Mouse (Mus musculus) adrenal gland, postnatal 10 days (tissue): ENCODE data around the gene Dtx3l. TPM values are rescaled to one million over a fixed set of nuclear protein-coding genes. Genes with fewer than 3 reads are reported as not detected.
"Not testable (repeated sequence)": the region's sequence is repeated elsewhere in the genome, so short reads cannot be mapped to it uniquely, and the experiment has no call there.

Source experiments
- DNase-seq: peaks from one replicate; pipeline ENCODE4 v3.0.0; 2021; ENCODE audit warnings: mixed read lengths
- long read RNA-seq, 2 experiments: library from polyadenylated mRNA; stranded (forward); transcript quantifications; one replicate each; pipeline ENCODE4 v2.0.0; 2021
- total RNA-seq, 2 experiments: library from RNA; stranded (reverse); gene quantifications; 2 replicates each; pipeline ENCODE4 v1.2.3; 2021

Dtx3l gene
- 10 to 100 TPM in 1 of 2 experiments, 1 to 10 TPM in 1; 8.7 to 10.1 TPM for total RNA-seq
- long read RNA-seq, experiment 1: 0 reads
- long read RNA-seq, experiment 2, full-length matches to known transcripts: 3 of 4 reads
- long read RNA-seq, experiment 2, partial matches to known transcripts: 0 of 4 reads
- long read RNA-seq, experiment 2, other reads (novel, unspliced or antisense): 1 of 4 reads

DNA sequence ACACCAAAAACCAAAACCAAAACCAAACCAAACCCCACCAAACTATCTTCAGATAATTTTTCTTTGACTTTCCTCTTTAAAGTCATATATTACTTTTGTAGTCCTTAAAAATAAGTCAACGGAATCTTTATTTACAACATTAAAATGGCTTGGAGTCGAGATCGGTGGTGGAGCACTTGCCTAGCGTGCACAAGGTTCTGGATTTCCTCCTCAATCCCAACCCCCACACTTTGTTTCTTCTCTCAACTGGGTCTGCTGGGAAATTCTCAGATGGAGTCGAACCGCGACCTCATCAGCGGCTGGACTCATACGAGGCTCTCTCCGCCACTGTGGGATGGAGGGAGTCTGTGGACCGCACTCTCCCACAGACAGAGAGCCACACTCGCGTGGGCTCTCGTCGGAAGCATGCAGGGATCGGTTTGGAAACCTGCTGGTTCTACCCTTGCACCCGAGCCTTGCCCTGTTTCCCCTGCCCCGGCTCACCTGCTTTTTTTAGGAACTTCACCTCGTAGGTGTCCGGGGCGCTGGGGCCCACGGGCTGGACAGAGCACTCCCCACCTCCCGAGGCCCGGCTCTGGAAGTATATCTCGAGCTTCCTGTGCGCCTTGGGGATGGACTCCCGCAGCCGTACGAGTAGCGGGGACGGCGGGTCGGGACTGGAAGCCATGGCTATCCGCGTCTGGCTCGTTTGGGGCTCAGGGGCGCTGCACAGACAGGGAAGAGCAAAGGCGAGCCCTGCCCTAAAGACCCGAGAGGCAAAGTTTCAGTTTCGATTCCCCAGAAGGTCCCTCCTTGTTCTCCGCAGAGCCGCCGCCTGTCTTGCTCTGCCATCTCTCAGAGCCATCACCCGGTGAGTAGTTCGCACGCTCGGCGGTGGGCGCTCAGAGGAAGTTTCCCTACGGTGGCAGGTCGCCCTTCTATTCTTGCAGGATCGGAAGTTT, at the start of gene Dtx3l, which contains the start of gene Parp9:
Dtx3l (minus strand) TSS at position 941 of the 941 bp plus-strand sequence.
Parp9 (plus strand) TSS at position 260 of the 941 bp plus-strand sequence.
- DNase-seq: peak; percentile 76

DNA sequence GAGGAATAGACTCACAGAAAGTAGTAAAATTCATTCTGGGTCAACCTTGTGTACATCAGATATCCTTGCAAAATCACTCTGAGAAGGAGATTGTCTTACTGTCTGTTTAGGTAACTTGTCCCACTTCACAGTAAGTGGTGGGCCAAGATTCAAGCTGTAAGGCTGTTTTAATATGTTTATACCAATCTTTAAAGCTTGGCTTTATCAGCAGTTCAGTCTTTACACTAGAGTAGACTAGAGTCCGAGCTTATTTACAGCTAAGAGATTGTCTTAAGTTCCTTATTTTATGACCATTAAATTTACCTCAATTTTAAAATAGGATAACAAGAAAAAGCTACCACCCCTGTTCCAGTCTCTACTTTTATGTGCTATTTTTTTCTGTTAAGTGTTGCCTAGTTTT, 49.0 kb upstream of the Dtx3l start:
- no peak for DNase-seq

DNA sequence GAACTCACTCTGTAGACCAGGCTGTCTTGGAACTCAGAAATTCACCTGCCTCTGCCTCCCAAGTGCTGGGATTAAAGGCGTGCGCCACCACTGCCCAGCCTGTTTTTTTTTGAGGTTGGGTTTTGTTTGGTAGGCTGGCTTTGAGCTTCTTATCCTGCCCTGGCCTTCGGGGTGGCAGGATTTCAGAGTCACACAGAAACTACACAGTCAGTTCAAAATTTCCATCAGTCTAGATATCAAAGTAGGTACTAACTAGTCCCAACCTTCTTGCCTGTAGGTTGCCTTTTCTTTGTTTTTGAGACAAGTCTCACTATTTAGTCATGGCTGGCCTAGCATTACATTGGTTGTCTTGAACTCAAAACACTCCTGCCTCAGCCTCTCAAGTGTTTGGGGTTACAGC, 45.5 kb upstream of the Dtx3l start:
- DNase-seq: no peak

GRCm38 (mm10) chr16:35983517-35984101, 44.7 kb upstream of the Dtx3l start:
- peak; percentile 76 for DNase-seq

DNA sequence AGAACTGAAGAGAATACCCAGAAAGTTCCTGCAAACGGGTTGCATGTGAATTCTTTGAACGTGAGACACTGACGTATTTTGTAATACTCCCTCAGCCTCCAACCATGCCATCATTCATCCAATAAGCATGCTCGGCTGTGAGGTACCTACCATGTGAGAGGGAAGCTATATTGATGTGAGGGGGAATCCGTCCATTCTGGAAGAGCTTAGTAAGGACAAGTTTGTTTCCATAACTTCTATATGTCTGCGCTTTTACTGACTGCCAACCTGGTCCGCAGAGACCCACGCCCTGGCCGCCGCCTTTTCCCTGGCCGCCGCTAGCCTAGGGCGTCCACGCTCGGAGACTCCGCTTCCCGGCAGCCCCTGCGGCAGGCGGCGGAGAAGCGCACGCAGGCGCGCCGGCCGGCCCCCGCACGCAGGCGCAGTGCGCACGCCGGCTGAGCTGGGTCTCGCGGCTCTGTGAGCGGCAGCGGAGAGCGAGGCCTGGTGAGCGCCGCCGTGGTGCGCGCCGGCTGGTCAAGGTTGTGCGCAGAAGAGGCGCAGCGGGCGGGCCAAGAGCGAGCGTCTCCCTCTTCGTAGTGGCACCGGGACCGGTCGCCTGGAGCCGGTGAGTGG, 44.1 kb upstream of the Dtx3l start:
- DNase-seq: peak; percentile 96

GRCm38 (mm10) chr16:35982506-35982901, 43.6 kb upstream of the Dtx3l start:
- no peak for DNase-seq

DNA sequence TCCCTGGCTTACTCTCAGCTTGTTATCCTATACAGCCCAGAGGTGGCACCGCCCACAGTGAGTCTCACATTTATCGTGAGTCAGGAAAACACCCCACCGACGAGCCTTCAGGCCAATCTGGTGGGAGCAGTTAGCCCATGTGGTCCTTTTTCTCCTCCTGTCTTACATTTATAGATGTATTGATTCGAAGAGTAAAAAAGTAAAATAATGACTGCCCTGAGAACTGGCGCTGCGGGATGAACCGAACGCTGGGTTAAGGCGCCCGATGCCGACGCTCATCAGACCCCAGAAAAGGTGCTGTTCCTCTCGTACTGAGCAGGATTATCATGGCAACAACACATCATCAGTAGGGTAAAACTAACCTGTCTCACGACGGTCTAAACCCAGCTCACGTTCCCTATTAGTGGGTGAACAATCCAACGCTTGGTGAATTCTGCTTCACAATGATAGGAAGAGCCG, 42.4 kb upstream of the Dtx3l start:
- peak; percentile 100 for DNase-seq

DNA sequence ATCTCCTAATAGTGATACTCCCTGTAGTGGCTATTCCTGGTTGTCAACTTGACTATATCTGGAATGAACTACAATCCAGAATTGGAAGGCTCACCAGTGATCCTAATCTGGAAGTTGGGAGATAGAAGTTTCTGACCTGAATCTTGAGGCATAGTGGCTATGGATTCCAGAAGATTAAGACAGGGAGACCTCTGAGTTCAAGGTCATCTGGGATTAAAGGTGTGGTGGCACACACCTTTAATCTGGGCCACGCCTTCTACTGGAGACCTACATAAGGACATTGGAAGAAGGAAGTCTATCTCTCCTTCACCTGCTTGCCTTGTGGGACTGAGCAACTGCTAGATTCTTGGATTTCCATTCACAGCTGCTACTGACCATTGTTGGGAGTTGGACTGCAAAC, 39.5 kb upstream of the Dtx3l start, which contains the start of gene Kpna1:
Kpna1 (plus strand) TSS at position 301 of the 400 bp plus-strand sequence.
- not testable (repeated sequence) for DNase-seq

GRCm38 (mm10) chr16:35974021-35974420, 35.1 kb upstream of the Dtx3l start:
- no peak for DNase-seq

DNA sequence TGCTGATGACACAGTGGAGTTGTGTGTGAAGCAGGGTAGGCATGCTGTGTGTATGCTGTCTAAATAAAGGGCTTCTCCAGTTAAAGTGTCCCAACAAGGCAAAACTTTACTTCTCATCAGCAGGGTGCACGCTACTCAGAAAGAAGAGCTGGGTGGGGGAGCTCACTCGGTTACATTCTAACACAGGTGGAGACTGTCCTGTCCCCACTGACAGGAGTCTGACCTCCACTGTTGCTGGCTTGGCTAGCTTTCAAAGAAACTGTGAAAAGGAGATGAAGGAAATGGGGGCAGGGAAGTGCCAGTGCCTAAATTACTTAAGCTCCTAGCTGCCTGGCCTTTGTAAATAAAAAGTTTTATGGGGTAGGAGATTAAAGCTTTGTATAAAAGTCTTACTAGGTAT, 29.2 kb upstream of the Dtx3l start:
- DNase-seq: no peak

- DNase-seq: no peak
Observed at GRCm38 (mm10) chr16:35967319-35967718, 28.4 kb upstream of the Dtx3l start.

- no peak for DNase-seq
Observed at GRCm38 (mm10) chr16:35966411-35967115, 27.6 kb upstream of the Dtx3l start.

DNA sequence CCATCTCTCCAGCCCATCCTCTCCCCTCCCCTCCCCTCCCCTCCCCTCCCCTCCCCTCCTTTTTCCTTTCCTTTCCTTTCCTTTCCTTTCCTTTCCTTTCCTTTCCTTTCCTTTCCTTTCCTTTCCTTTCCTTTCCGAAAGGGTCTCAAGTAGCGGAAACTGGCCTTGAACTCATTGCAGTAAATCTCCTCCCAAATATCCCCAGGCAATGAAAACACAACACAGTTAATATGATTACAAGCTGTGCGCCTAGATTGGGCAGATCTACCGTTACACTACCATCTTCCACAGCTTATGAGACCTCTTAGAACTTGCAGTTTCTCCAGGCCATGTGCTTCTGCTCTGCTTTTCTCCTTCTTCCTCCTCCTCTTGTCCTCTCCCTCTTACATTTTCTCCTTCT, 27.0 kb upstream of the Dtx3l start:
- DNase-seq: not testable (repeated sequence)

- no peak for DNase-seq
Observed at GRCm38 (mm10) chr16:35952628-35953130, 13.7 kb upstream of the Dtx3l start.

DNA sequence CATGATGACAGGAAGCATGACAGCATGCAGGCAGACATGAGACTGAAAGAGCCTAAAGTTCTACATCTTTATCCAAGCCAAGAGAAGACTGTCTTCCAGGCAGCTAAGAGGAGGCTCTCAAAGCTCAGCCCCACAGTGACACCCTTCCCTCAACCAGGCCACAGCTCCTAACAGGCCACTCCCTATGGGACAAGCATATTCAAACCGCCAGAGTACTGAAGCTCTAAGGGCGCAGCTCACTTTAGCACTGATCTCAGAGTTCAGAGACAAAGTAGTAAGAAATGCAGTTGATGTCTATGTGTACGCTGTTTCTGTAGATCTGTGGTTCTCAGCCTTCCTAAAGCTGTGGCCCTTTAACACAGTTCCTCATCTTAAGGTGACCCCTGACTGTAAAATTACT, 12.3 kb upstream of the Dtx3l start:
- no peak for DNase-seq

DNA sequence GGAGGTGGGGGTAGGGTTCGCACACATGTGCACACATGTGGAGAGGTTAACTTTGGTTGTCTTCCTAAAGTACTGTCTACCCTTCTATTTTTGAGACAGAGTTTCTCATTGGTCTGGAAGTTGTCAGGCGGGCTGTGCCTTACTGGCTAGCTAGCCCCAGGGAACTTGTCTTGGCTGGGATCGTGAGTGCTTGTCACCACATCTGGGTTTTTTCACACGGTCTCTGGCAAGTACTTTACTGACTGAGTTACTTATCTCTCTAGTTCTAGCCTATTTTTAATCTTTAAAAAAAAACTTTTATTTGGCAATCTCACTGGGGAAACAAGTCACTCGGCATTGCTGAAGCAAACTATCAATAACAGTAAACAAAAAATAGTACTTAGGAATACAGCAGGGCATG, 10.3 kb upstream of the Dtx3l start:
- peak; percentile 28 for DNase-seq

- peak; percentile 45 for DNase-seq
Observed at GRCm38 (mm10) chr16:35941382-35941781, 2.4 kb upstream of the Dtx3l start.

DNA sequence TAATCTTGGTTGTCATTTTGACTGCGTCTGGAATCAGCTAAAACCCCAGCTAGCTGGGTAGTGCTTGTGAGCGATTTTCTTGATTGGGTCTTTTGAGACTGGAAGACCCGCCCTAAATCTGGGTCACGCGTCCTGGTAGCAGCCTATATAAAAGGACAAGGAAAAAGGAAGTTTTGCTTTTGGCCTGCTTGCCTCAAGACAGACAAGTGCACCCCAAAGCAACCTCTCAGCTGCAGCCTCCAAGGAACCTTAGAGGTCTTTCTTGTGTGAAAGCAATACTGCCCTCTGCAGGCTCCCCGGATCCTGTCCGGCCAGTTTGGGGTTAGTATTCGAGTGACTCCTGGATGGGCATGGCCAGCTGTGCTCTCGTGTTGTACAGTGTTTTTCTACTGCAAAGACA, 739 bp upstream of the Dtx3l start:
- peak; percentile 90 for DNase-seq

DNA sequence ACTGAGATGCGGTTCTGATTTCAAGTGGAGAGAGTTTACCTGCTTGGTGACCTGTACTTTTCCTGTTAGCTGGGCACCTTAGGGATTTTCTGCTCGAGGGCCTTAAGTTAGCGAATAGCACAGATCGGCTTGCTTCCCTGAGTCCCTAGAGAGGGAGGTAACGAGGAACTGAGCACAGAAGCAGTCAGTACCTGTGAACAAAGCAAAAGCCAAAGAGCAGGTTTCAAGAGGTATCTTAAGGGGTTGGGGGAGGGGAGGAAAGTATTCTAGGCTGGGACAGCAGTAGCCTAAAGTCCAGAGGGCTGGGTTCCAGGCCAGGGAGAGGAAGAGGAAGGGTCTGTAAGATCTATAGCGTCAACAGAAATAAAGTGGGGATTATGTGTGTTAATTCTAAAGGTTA, 310 bp upstream of the Dtx3l start:
- DNase-seq: no peak

- no peak for DNase-seq
Observed at GRCm38 (mm10) chr16:35933181-35933580, 5.8 kb downstream of the Dtx3l start.
